ENCODE assay signal across 23 mouse cellular contexts in genomic region chr11:100905929-100906328, GRCm38 (mm10). TPM values are rescaled to one million over a fixed set of nuclear protein-coding genes. Genes with fewer than 3 reads are reported as not detected.
DNase-seq lines count a peak whose midpoint lies in the region; ATAC-seq and TF ChIP-seq lines count a peak whose summit lies in the region.
"Had no signal": no experiment of that assay in that cellular context is flagged by ENCODE, and none has a peak within 500 bp of the region (broad histone marks: within the 10 kb centered on the region; RNA-seq: fewer than 3 reads in every experiment).

No protein-coding gene starts in this region.

- H3K4me3 ChIP-seq in G1E (ENCODE audit: low read depth, low read length) = peak overlapping the region; percentile 30; the same call in 1 of the 2 replicates
- no peak overlapping the region for H3K4me3 ChIP-seq in kidney, embryonic 15.5 days (replicated peaks)
- H3K4me3 ChIP-seq: embryonic facial prominence, embryonic 12.5 days; embryonic facial prominence, embryonic 15.5 days; forebrain, embryonic 15.5 days; heart, adult 2 months; hindbrain, embryonic 13.5 days had no signal

- ATAC-seq in G1E (ENCODE audit: extremely low read depth, insufficient number of reproducible peaks, low FRiP score, poor library complexity, severe bottlenecking) = no peak
- ATAC-seq in common myeloid progenitor, adult 5-6 weeks (replicated peaks; ENCODE audit: low read depth, poor library complexity, severe bottlenecking) = peak; percentile 66; the same call in 1 of the 2 replicates
- no peak for ATAC-seq in kidney, embryonic 15.5 days (replicated peaks; ENCODE audit: low FRiP score)
- ATAC-seq: forebrain, embryonic 15.5 days; hindbrain, embryonic 16.5 days; intestine, embryonic 16.5 days had no signal

- H3K9ac ChIP-seq in kidney, embryonic 15.5 days = no peak overlapping the region
- H3K9ac ChIP-seq: embryonic facial prominence, embryonic 12.5 days; embryonic facial prominence, embryonic 15.5 days; forebrain, embryonic 15.5 days; hindbrain, embryonic 13.5 days had no signal

- no peak overlapping the region for H3K4me2 ChIP-seq in kidney, embryonic 15.5 days
- H3K4me2 ChIP-seq: embryonic facial prominence, embryonic 12.5 days; embryonic facial prominence, embryonic 15.5 days; forebrain, embryonic 15.5 days; heart, embryonic 11.5 days; hindbrain, embryonic 13.5 days had no signal

- no peaks in the 10 kb centered on the region for H3K27me3 ChIP-seq in G1E (ENCODE audit: insufficient read depth, low read length)
- no peaks in the 10 kb centered on the region for H3K27me3 ChIP-seq in kidney, embryonic 15.5 days
- H3K27me3 ChIP-seq: embryonic facial prominence, embryonic 12.5 days; embryonic facial prominence, embryonic 15.5 days; forebrain, embryonic 15.5 days; hindbrain, embryonic 13.5 days had no signal

- H3K36me3 ChIP-seq in G1E (replicated peaks) = peaks cover 90% of the 10 kb centered on the region
- H3K36me3 ChIP-seq in kidney, embryonic 15.5 days = peaks cover 74% of the 10 kb centered on the region

- WGBS in kidney, embryonic 15.5 days = 65% methylated on average over 1 of the region's 1 CpGs

- H3K9me3 ChIP-seq in G1E (replicated peaks) = no peaks in the 10 kb centered on the region
- H3K9me3 ChIP-seq in kidney, embryonic 15.5 days (replicated peaks) = no peaks in the 10 kb centered on the region
- H3K9me3 ChIP-seq: embryonic facial prominence, embryonic 12.5 days; embryonic facial prominence, embryonic 15.5 days; forebrain, embryonic 15.5 days had no signal

- DNase-seq in heart, adult 11 months = peak; percentile 85
- no peak for DNase-seq in heart, adult 8-10 months (ENCODE audit: low spot score)
- DNase-seq in 416B (ENCODE audit: low read depth) (peak; percentile 37), G1E (ENCODE audit: low spot score) (no peak)
- DNase-seq in T-cell, adult 2 months (ENCODE audit: low spot score) = no peak
- no peak for DNase-seq in cerebellum, postnatal 10 days
- DNase-seq: adrenal gland, postnatal 10 days; B cell, adult 2 months; cerebellum, adult 11 months; cerebellum, adult 2 months; cerebellum, adult 9-11 months; gastrocnemius, postnatal 25 days; heart, adult 2 months; kidney, adult 18-20 months had no signal

- no peak for TF ChIP-seq CTCF in G1E (IDR thresholded peaks at IDR 0.05; ENCODE audit: low read depth, low read length)

- no peak overlapping the region for H3K27ac ChIP-seq in kidney, embryonic 15.5 days
- H3K27ac ChIP-seq: embryonic facial prominence, embryonic 12.5 days; forebrain, embryonic 15.5 days; heart, adult 2 months; hindbrain, embryonic 13.5 days had no signal

- H3K4me1 ChIP-seq in G1E (ENCODE audit: insufficient read depth, low read depth, low read length) = peaks cover 38% of the 10 kb centered on the region
- no peaks in the 10 kb centered on the region for H3K4me1 ChIP-seq in kidney, embryonic 15.5 days
- H3K4me1 ChIP-seq: embryonic facial prominence, embryonic 12.5 days; forebrain, embryonic 15.5 days; hindbrain, embryonic 13.5 days had no signal

RNA-seq across cellular contexts. Expression of gene Stat3, which starts 33.4 kb away (rescaled TPM):
- 100 to 1,000 TPM in 1 of 4 experiments, 10 to 100 TPM in 3; 76.6 to 108 (median 91.0) TPM for total RNA-seq in heart, adult 8-10 months (2022)
- total RNA-seq in G1E (2014; fragmentation: Nextera tagmentation) (81.1 and 87.5 TPM in 2 replicates), G1E (2017) (69.3 and 70.3 TPM in 2 replicates)
- 42.1 and 63.5 TPM in 2 replicates for polyA plus RNA-seq in G1E (2012)
- total RNA-seq in common myeloid progenitor, adult 5-6 weeks (2017) = 59.6 and 74.9 TPM in 2 replicates
- polyA plus RNA-seq in kidney, embryonic 15.5 days (2015; fragmentation: Nextera tagmentation; extraction: Ambion mirVana) = 44.8 and 45.1 TPM in 2 replicates

RNA-seq across cellular contexts. Expression of gene Stat5a, which starts 46.8 kb away (rescaled TPM):
- 10 to 100 TPM; 16.5 to 26.5 (median 21.6) TPM for total RNA-seq in heart, adult 8-10 months (2022)
- total RNA-seq in G1E (2014; fragmentation: Nextera tagmentation) (161 and 162 TPM in 2 replicates), G1E (2017) (106 and 112 TPM in 2 replicates)
- polyA plus RNA-seq in G1E (2012) = 157 and 161 TPM in 2 replicates
- total RNA-seq in common myeloid progenitor, adult 5-6 weeks (2017) = 44.4 and 52.7 TPM in 2 replicates
- polyA plus RNA-seq in kidney, embryonic 15.5 days (2015; fragmentation: Nextera tagmentation; extraction: Ambion mirVana) = 3.1 and 3.7 TPM in 2 replicates

RNA-seq across cellular contexts. Expression of gene Stat5b, which starts 55.4 kb away (rescaled TPM):
- 10 to 100 TPM; 57.2 to 64.8 (median 62.7) TPM for total RNA-seq in heart, adult 8-10 months (2022)
- total RNA-seq in G1E (2014; fragmentation: Nextera tagmentation) = 91.4 and 93.0 TPM in 2 replicates
- 52.2 and 55.9 TPM in 2 replicates for total RNA-seq in G1E (2017)
- 65.8 and 73.5 TPM in 2 replicates for polyA plus RNA-seq in G1E (2012)
- total RNA-seq in common myeloid progenitor, adult 5-6 weeks (2017) = 49.4 and 64.4 TPM in 2 replicates
- 19.6 and 19.9 TPM in 2 replicates for polyA plus RNA-seq in kidney, embryonic 15.5 days (2015; fragmentation: Nextera tagmentation; extraction: Ambion mirVana)

Comparison
In these comparisons a context has a peak if more than half of its experiments do, and no peak if none do; other contexts are left out.
1. DNase-seq: peak in heart, adult 11 months (single experiment) and 416B (single experiment); none in heart, adult 8-10 months (single experiment), G1E (single experiment), T-cell, adult 2 months (single experiment) and cerebellum, postnatal 10 days (0 of 2).